Mouse (Mus musculus): ENCODE data around the gene Zfp248. TPM values are rescaled to one million over a fixed set of nuclear protein-coding genes. Genes with fewer than 3 reads are reported as not detected.

The Zfp248 gene
- polyA plus RNA-seq (2016; fragmentation: Nextera tagmentation; extraction: Ambion mirVana), result 13.0 and 15.1 TPM in 2 replicates

DNA sequence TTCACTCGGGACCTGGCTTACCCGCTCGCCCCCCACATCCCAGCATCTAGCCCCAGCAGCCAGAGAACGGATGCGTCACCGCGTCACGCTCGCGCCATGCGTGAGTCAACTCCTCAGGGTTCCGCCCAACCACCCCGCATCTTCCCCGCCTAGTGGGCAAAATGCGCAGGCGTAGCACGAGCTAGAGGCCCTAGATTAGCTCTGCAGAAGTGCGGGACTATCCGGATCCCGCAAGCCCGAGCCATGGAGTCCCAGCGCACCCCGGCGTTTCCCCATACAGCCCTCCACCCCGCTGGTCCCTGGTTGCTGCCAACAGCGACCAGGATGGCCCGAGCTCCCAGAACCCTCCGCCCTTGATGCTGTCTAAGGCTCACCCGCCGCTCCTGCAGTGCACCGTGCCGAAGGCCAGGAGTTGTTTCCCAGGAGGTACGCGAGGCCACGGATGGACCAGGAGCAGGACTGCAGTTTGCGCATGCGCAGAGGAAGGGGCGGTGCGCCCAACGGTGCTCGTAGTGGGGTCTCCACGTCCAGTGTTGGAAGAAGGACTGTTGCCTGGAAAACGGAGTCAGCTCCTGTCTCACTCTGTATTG is at the start of gene Zfp248:
Gene Zfp248, minus strand, starts transcription at position 487 of the 590 bp plus-strand sequence.
- peak within 1 kb of the TSS; percentile 63 for H3K4me3 ChIP-seq
- whole genome bisulfite sequencing, result under 1% methylated on average over 43 of the region's 43 CpGs
- H3K9me3 ChIP-seq, result no peaks in the 10 kb centered on the region
- H3K9ac ChIP-seq, result peak within 1 kb of the TSS; percentile 82
- peak within 1 kb of the TSS; percentile 96 for H3K27ac ChIP-seq
- peak within 1 kb of the TSS; percentile 67 for H3K4me2 ChIP-seq (replicated peaks)
- H3K4me1 ChIP-seq, result peaks cover 5% of the 10 kb centered on the region
- H3K27me3 ChIP-seq (replicated peaks), result no peaks in the 10 kb centered on the region
- peaks cover 7% of the 10 kb centered on the region; the same call in 1 of the 2 replicates for H3K36me3 ChIP-seq
- peak; percentile 97 for ATAC-seq (ENCODE audit: low FRiP score, low read depth)

DNA sequence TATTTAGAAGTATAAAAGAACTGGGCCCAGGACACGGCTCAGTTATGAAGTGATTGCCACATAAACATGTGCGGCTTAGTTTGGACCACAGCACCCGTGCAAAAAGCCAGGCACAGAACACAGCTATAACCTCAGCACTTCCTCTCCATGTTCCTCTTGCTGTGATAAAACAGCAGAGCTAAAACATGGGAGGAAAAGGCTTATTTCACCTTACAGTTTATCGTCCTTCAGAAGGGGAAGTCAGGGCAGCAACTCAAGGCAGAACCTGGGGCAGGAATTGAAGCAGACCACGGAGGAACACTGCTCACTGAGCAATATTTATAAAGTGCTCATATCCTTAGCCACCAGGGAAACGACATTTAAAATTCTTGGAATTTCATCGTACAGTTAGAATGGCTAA is 43.7 kb upstream of the Zfp248 start:
- H3K4me1 ChIP-seq, result no peaks in the 10 kb centered on the region
- H3K9ac ChIP-seq, result no peak overlapping the region
- H3K4me2 ChIP-seq (replicated peaks), result no peak overlapping the region
- H3K36me3 ChIP-seq, result peaks cover 20% of the 10 kb centered on the region; the same call in 1 of the 2 replicates
- ATAC-seq (ENCODE audit: low FRiP score, low read depth), result no peak
- no peak overlapping the region for H3K4me3 ChIP-seq
- no peaks in the 10 kb centered on the region for H3K9me3 ChIP-seq
- no peak overlapping the region for H3K27ac ChIP-seq
- H3K27me3 ChIP-seq (replicated peaks), result no peaks in the 10 kb centered on the region
- WGBS, result 90% methylated on average over 7 of the region's 7 CpGs

DNA sequence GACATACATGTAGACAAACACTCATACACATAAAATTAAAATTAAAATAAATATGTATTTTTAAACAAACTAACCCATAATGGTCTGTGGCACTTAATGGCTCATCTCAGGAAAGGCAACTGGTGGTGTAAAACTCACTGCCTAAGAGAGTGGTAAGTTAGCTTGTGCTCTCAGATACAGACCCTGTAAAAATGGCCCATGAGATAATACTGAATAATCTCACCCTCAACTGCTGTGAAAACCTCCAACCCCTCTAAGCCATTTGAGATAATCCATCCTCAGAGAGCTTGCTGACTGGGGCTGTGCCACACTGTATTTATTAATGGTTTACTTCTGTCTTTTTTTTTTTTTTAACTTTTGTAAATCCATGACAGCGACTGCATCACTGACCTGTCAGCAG is 26.8 kb upstream of the Zfp248 start:
- no peak overlapping the region for H3K9ac ChIP-seq
- H3K9me3 ChIP-seq, result no peaks in the 10 kb centered on the region
- peaks cover 10% of the 10 kb centered on the region for H3K27me3 ChIP-seq (replicated peaks)
- no peak overlapping the region for H3K27ac ChIP-seq
- no peak overlapping the region for H3K4me3 ChIP-seq
- H3K4me1 ChIP-seq, result peaks cover 3% of the 10 kb centered on the region; the same call in 1 of the 2 replicates
- no peaks in the 10 kb centered on the region for H3K36me3 ChIP-seq
- WGBS, result 77% methylated on average over 1 of the region's 1 CpGs
- no peak overlapping the region for H3K4me2 ChIP-seq (replicated peaks)
- ATAC-seq (ENCODE audit: low FRiP score, low read depth), result no peak

DNA sequence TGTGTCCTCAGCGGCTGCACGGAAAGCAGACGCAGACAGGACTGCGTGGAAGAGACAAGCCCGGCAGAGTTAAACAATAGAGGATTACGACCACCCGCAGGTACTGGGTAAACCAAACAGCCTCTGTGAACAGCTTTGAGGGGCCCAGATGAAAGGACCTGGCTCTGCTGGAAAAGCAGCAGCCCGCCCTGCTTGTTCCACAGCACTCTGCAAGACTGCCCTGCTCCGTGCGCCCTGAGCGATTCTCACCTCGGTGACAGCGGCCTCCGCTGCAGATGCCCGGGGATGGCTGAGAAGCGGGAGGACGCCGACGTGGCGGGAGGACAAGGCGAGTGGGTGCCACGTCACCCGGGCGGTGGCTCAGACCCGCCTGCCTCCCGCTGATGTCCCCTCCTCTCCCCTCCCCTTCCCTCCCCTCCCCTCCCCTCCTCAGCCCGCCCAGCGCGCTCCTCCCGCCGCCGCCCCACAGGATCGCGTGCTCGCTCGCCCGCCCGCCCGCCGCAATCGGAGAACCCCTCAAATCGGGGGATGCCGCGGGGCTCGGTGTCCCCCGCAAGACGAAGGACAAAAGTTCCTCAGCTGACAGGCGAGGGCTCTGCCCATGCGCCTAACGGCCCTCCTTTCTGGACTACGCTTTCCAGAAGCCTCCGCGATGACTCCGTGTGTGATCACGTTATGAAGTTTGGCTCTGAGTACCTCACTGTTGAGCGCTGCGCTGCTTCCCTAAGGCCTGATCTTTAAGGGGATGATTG is 23.8 kb upstream of the Zfp248 start, which contains the start of gene Zfp9:
Gene Zfp9, minus strand, starts transcription at position 364 of the 752 bp plus-strand sequence.
- WGBS, result under 1% methylated on average over 46 of the region's 57 CpGs
- ATAC-seq (ENCODE audit: low FRiP score, low read depth), result peak; percentile 86
- peaks cover 10% of the 10 kb centered on the region for H3K27me3 ChIP-seq (replicated peaks)
- peak within 1 kb of the TSS; percentile 43; the same call in 1 of the 2 replicates for H3K27ac ChIP-seq
- peaks cover 6% of the 10 kb centered on the region; the same call in 1 of the 2 replicates for H3K4me1 ChIP-seq
- peak within 1 kb of the TSS; percentile 78 for H3K4me2 ChIP-seq (replicated peaks)
- peak within 1 kb of the TSS; percentile 73 for H3K9ac ChIP-seq
- no peaks in the 10 kb centered on the region for H3K36me3 ChIP-seq
- H3K4me3 ChIP-seq, result peak within 1 kb of the TSS; percentile 59
- no peaks in the 10 kb centered on the region for H3K9me3 ChIP-seq

DNA sequence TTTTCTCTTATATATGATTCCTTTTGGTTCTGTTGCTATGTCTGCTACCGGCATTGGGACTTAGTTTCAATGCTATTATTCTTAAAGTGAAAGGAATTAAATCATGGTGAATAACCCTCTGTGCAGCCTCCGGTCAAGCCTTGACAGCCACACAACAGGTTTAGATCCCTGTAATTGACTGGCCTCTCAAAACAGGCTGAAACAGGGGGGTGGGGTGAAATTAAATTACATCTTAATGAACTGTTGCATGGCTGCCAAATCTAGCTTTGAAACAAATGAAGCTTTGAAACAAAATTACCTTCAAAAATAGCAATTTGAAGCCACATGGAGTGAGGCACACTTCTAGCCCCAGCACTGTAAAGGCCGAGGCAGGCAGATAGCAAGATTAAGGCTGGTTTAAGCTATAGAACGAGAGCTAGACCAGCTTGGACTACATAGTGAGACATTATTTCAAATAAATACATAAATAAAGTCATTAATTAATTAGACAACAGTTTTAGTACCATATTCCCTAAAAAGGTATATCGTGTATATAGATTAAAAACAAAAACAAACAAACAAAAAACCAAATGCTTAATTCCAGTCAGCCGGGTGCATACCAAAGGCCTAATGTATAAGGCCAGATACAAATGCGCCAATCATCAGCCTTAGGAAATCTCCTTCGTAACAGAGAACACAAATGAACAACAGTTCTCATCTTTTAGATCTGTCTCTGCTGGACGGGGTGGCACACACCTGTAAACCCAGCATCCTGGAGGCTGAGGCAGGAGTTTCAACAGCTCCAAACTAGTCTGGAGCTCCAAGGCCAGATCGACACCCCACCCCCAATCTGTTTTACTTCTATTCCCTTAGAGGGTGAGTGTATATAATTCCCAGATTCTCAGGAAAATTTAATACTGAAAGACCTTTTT is 22.8 kb upstream of the Zfp248 start:
- no peak overlapping the region for H3K27ac ChIP-seq
- no peaks in the 10 kb centered on the region for H3K9me3 ChIP-seq

DNA sequence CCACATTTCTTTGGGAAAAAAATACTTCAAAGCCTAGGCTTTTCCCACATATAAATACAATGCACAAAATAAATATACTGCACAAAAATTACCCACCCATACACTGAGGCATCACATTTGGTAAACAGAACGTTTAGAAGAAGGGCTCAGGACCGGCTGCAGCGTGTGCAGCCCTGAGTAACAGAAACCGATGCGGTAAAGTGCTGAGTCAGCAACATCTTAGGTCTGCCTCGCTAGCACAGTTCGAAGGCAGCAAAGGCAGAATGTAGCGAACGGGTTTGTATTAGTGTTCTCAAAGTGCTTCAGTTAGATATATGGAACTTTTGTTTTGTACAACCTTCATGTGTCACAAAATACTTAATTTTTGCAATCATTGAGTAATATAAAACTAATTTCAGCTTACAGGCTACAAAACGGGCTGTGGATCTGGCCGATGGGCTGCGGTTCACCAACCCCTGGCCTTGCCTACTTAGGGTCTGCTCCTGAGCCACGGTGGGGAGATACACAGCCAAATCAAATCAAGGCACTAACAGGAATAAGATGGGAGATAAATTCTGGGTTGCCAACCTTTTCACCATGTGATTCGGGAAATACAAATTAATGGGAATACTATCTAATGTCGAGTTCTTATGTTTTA is 6.9 kb upstream of the Zfp248 start:
- H3K4me1 ChIP-seq, result no peaks in the 10 kb centered on the region
- H3K36me3 ChIP-seq, result peaks cover 30% of the 10 kb centered on the region
- no peaks in the 10 kb centered on the region for H3K27me3 ChIP-seq (replicated peaks)
- no peaks in the 10 kb centered on the region for H3K9me3 ChIP-seq
- H3K4me3 ChIP-seq, result no peak overlapping the region
- no peak overlapping the region for H3K4me2 ChIP-seq (replicated peaks)
- H3K27ac ChIP-seq, result no peak overlapping the region
- no peak for ATAC-seq (ENCODE audit: low FRiP score, low read depth)
- 83% methylated on average over 15 of the region's 15 CpGs for WGBS
- no peak overlapping the region for H3K9ac ChIP-seq

More for the DNA sequence above, 22.8 kb upstream of the Zfp248 start:
- Histone ChIP-seq H3K4me2 (replicated peaks) (peak overlapping the region; percentile 78), H3K36me3 (no peaks in the 10 kb centered on the region), H3K27me3 (replicated peaks) (peaks cover 10% of the 10 kb centered on the region), H3K4me3 (peak overlapping the region; percentile 59), H3K9ac (peak overlapping the region; percentile 73), H3K4me1 (peaks cover 6% of the 10 kb centered on the region; the same call in 1 of the 2 replicates)
- WGBS, result 17% methylated on average over 10 of the region's 10 CpGs
- ATAC-seq (ENCODE audit: low FRiP score, low read depth), result peak; percentile 35; the same call in 1 of the 2 replicates

DNA sequence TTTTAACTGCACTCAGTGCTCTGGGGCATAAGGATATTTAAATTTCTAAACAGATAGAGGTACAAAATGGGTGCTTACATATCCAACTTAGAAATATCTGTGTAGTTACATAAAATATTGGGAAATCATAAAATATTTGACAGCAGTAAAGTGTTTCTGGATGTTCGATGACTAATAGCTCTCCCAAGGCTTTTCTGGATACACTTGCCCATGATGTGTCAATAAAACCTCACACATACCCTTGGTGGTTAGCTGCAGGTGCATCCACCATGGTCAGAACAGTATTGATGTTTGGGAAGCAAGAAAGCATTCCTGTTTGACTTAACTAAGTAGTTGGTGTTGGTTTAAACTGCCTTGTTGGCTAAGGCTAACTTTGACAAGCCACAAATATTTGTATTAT is 2.4 kb upstream of the Zfp248 start:
- Histone ChIP-seq H3K4me3 (no peak overlapping the region), H3K9me3 (no peaks in the 10 kb centered on the region), H3K4me1 (peaks cover 5% of the 10 kb centered on the region), H3K9ac (no peak overlapping the region), H3K27ac (no peak overlapping the region), H3K27me3 (replicated peaks) (no peaks in the 10 kb centered on the region), H3K36me3 (peaks cover 5% of the 10 kb centered on the region; the same call in 1 of the 2 replicates), H3K4me2 (replicated peaks) (no peak overlapping the region)
- ATAC-seq (ENCODE audit: low FRiP score, low read depth), result no peak
- WGBS, result 95% methylated on average over 1 of the region's 1 CpGs

DNA sequence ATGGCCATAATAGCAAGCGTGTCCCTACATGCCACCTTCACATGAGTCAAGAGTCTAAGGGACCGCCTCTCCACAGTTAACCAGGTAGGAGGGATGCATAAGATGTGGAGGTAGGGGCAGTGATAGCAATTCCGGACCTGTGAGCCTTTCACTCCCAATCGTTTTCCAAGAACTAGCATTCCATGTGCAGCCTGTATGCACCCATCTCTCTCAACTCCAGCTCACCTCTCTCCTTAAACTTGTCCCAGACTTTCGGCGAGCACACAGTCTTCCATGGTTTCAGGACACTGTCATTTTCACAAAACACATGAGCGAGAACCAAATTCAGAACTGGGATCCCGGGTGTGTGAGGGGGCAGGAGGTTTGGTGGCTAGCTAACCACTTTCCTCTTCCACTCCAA is 876 bp downstream of the Zfp248 start:
- no peak for ATAC-seq (ENCODE audit: low FRiP score, low read depth)
- 50% methylated on average over 8 of the region's 8 CpGs for WGBS
- Histone ChIP-seq H3K4me1 (peaks cover 5% of the 10 kb centered on the region), H3K27me3 (replicated peaks) (no peaks in the 10 kb centered on the region), H3K9me3 (no peaks in the 10 kb centered on the region), H3K27ac (no peak overlapping the region), H3K9ac (peak overlapping the region; percentile 82; the same call in 1 of the 2 replicates), H3K4me3 (peak overlapping the region; percentile 63), H3K36me3 (peaks cover 7% of the 10 kb centered on the region; the same call in 1 of the 2 replicates), H3K4me2 (replicated peaks) (peak overlapping the region; percentile 67)

DNA sequence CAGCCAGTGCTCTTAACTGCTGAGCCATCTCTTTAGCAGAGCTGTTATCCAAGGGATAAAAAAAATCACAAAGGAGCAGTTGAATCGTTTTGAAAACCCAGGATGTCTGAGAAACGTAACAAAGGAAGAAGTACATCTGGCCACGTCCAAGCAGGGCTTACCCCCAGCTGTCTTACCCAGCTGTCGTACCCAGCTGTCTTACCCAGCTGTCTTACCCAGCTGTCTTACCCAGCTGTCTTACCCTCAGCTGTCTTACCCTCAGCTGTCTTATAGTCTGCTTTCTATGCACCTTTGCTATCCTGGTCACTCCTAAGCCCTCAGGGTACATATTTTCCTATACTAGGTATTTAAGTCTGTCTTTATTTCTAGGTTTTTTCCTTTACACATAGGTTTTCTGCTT is 23.8 kb downstream of the Zfp248 start:
- no peaks in the 10 kb centered on the region for H3K27me3 ChIP-seq (replicated peaks)
- H3K9me3 ChIP-seq, result peaks cover 7% of the 10 kb centered on the region; the same call in 1 of the 2 replicates
- no peak overlapping the region for H3K9ac ChIP-seq
- ATAC-seq (ENCODE audit: low FRiP score, low read depth), result no peak
- no peak overlapping the region for H3K4me3 ChIP-seq
- no peak overlapping the region for H3K27ac ChIP-seq
- 91% methylated on average over 4 of the region's 4 CpGs for WGBS
- peaks cover 43% of the 10 kb centered on the region for H3K36me3 ChIP-seq
- H3K4me1 ChIP-seq, result no peaks in the 10 kb centered on the region
- H3K4me2 ChIP-seq (replicated peaks), result no peak overlapping the region

DNA sequence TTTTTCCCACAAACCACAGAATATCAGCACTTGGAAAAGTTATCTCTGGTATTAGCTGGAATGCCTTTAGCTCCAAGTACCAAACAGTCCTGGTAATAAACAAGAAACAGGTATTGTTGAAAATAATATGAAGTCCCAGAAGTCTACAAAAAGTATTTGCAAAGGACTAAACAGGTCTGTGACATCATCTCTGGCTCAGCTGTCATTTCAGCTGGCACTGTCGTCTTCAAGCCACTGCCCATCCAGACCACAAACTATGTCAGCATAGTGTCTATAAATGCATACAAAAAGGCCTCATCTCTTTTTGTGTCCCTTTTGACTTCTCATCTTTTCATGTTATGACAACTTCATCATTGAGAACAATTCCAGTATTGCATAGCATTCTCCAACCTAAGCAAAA is 28.7 kb downstream of the Zfp248 start:
- peaks cover 7% of the 10 kb centered on the region; the same call in 1 of the 2 replicates for H3K9me3 ChIP-seq
- no peak overlapping the region for H3K4me3 ChIP-seq
- no peak overlapping the region for H3K27ac ChIP-seq
- H3K27me3 ChIP-seq (replicated peaks), result no peaks in the 10 kb centered on the region
- H3K36me3 ChIP-seq, result peaks cover 35% of the 10 kb centered on the region
- no peak overlapping the region for H3K9ac ChIP-seq
- no peak for ATAC-seq (ENCODE audit: low FRiP score, low read depth)
- no peaks in the 10 kb centered on the region for H3K4me1 ChIP-seq
- 88% methylated on average over 1 of the region's 1 CpGs for WGBS
- H3K4me2 ChIP-seq (replicated peaks), result no peak overlapping the region
